Mouse (Mus musculus) neural tube, embryonic 11.5 days (tissue): ENCODE measurements around the gene Serpinb9. TPM values are rescaled to one million over a fixed set of nuclear protein-coding genes. Genes with fewer than 3 reads are reported as not detected.
"Not testable (repeated sequence)": the region's sequence is repeated elsewhere in the genome, so short reads cannot be mapped to it uniquely, and the experiment has no call there.

ENCODE experiments used
- ATAC-seq: fragments of 200-750 bp; cut with Nextera tagmentation; 2 replicates; pipeline ENCODE4 v1.8.0; 2017; ENCODE audit warnings: moderate number of reproducible peaks, mild to moderate bottlenecking, moderate TSS enrichment, moderate library complexity; ENCODE audit not compliant: insufficient read depth, low FRiP score, low TSS enrichment
- DNase-seq: peaks from one replicate; pipeline ENCODE4 v3.0.0-alpha.2; 2015; ENCODE audit warnings: low spot score
- H3K27ac ChIP-seq: fragments of 300-500 bp; sonication (generic); 2 replicates; pipeline ENCODE4 v1.5.1; 2014; ENCODE audit warnings: low read depth, mild to moderate bottlenecking, low read length
- H3K27me3 ChIP-seq: fragments of 300-500 bp; sonication (generic); 2 replicates; pipeline ENCODE4 v1.6.1; 2014; ENCODE audit warnings: mild to moderate bottlenecking, low read length, mixed read lengths; ENCODE audit not compliant: control insufficient read depth, insufficient read depth
- H3K36me3 ChIP-seq: fragments of 300-500 bp; sonication (generic); 2 replicates; pipeline ENCODE4 v1.6.1; 2014; ENCODE audit warnings: mild to moderate bottlenecking, low read length, moderate library complexity, mixed read lengths; ENCODE audit not compliant: control insufficient read depth, insufficient read depth
- H3K4me1 ChIP-seq: fragments of 300-500 bp; sonication (generic); 2 replicates; pipeline ENCODE4 v1.6.1; 2014; ENCODE audit warnings: low read length, mixed read lengths; ENCODE audit not compliant: control insufficient read depth, insufficient read depth
- H3K4me2 ChIP-seq: fragments of 300-500 bp; sonication (generic); 2 replicates; pipeline ENCODE4 v1.6.1; 2014; ENCODE audit warnings: low read depth, mild to moderate bottlenecking, moderate library complexity
- H3K4me3 ChIP-seq: fragments of 300-500 bp; sonication (generic); 2 replicates; pipeline ENCODE4 v1.5.1; 2014; ENCODE audit warnings: low read depth, low read length
- H3K9ac ChIP-seq: fragments of 300-500 bp; sonication (generic); 2 replicates; pipeline ENCODE4 v1.6.1; 2014; ENCODE audit warnings: mild to moderate bottlenecking, low read length
- H3K9me3 ChIP-seq: fragments of 300-500 bp; sonication (generic); 2 replicates; pipeline ENCODE4 v1.6.1; 2016; ENCODE audit warnings: low read length; ENCODE audit not compliant: control insufficient read depth
- WGBS: fragments of 180-500 bp; shearing (Covaris S2); extraction: QIAGEN DNeasy Blood & Tissue Kit; methylation state at CpG from one replicate; pipeline ENCODE4 v1.1.7; 2014; 5-methylcytosine and 5-hydroxymethylcytosine counted together
- polyA plus RNA-seq: library from polyadenylated mRNA; unstranded; fragments of >200 nt; fragmentation: Nextera tagmentation; extraction: Ambion mirVana; gene quantifications from 2 replicates; pipeline ENCODE4 v1.2.1, GENCODE M21; 2014

Serpinb9 gene
- polyA plus RNA-seq, result 1.2 and 1.4 TPM in 2 replicates

- DNase-seq (no peak), ATAC-seq (no peak)
- H3K4me1 ChIP-seq, result no peaks in the 10 kb centered on the region
- no peaks in the 10 kb centered on the region for H3K36me3 ChIP-seq
- H3K9me3 ChIP-seq, result no peaks in the 10 kb centered on the region
- no peaks in the 10 kb centered on the region for H3K27me3 ChIP-seq
- H3K4me3 ChIP-seq, result no peak within 1 kb of the TSS
- H3K9ac ChIP-seq, result peak within 1 kb of the TSS; percentile 35; the same call in 1 of the 2 replicates
- H3K4me2 ChIP-seq, result no peak within 1 kb of the TSS; the same call in 1 of the 2 replicates
- 78% methylated on average over 3 of the region's 3 CpGs for WGBS
- no peak within 1 kb of the TSS for H3K27ac ChIP-seq
Measured at GRCm38 (mm10) chr13:33002950-33003349, at the start of gene Serpinb9. Gene Serpinb9, plus strand, starts transcription at chr13:33003250.

- 75% methylated on average over 4 of the region's 4 CpGs for WGBS
- no peak overlapping the region for H3K4me2 ChIP-seq
- ATAC-seq, result no peak
- H3K36me3 ChIP-seq, result no peaks in the 10 kb centered on the region
- no peaks in the 10 kb centered on the region for H3K4me1 ChIP-seq
- H3K4me3 ChIP-seq, result no peak overlapping the region
- H3K27ac ChIP-seq, result no peak overlapping the region
- no peaks in the 10 kb centered on the region for H3K9me3 ChIP-seq
- H3K9ac ChIP-seq, result no peak overlapping the region
- DNase-seq, result no peak
- H3K27me3 ChIP-seq, result no peaks in the 10 kb centered on the region
Measured at GRCm38 (mm10) chr13:32956537-32956936, 46.5 kb upstream of the Serpinb9 start.

GRCm38 (mm10) chr13:32957917-32958316 is 45.1 kb upstream of the Serpinb9 start:
- Histone ChIP-seq H3K9ac (no peak overlapping the region), H3K36me3 (no peaks in the 10 kb centered on the region), H3K27ac (no peak overlapping the region), H3K4me1 (no peaks in the 10 kb centered on the region), H3K4me2 (no peak overlapping the region), H3K4me3 (no peak overlapping the region), H3K9me3 (no peaks in the 10 kb centered on the region), H3K27me3 (no peaks in the 10 kb centered on the region)
- WGBS, result 84% methylated on average over 4 of the region's 4 CpGs
- ATAC-seq, result no peak
- no peak for DNase-seq

GRCm38 (mm10) chr13:32958521-32958920 is 44.5 kb upstream of the Serpinb9 start:
- not testable (repeated sequence) for DNase-seq, H3K27ac ChIP-seq
- WGBS, result 89% methylated on average over 7 of the region's 7 CpGs

GRCm38 (mm10) chr13:32963990-32964753 is 38.9 kb upstream of the Serpinb9 start:
- Histone ChIP-seq H3K4me2 (no peak overlapping the region), H3K27ac (no peak overlapping the region), H3K36me3 (no peaks in the 10 kb centered on the region), H3K27me3 (no peaks in the 10 kb centered on the region), H3K9ac (no peak overlapping the region), H3K4me1 (no peaks in the 10 kb centered on the region), H3K9me3 (no peaks in the 10 kb centered on the region), H3K4me3 (no peak overlapping the region)
- 92% methylated on average over 9 of the region's 9 CpGs for WGBS
- DNase-seq (no peak), ATAC-seq (no peak)

More at GRCm38 (mm10) chr13:32958521-32958920, 44.5 kb upstream of the Serpinb9 start:
- H3K9me3 ChIP-seq, H3K4me3 ChIP-seq, H3K4me2 ChIP-seq, H3K9ac ChIP-seq, ATAC-seq, H3K36me3 ChIP-seq, H3K27me3 ChIP-seq, H3K4me1 ChIP-seq: not testable (repeated sequence)

- Histone ChIP-seq H3K27me3 (no peaks in the 10 kb centered on the region), H3K9ac (no peak within 1 kb of the TSS), H3K4me3 (no peak within 1 kb of the TSS), H3K4me2 (0 out of 2 replicates have a peak within 1 kb of the TSS, but pooled peaks have one; percentile 9), H3K27ac (no peak within 1 kb of the TSS), H3K9me3 (no peaks in the 10 kb centered on the region), H3K4me1 (no peaks in the 10 kb centered on the region), H3K36me3 (no peaks in the 10 kb centered on the region)
- ATAC-seq, result no peak
- WGBS, result 43% methylated on average over 16 of the region's 16 CpGs
- no peak for DNase-seq
Measured at GRCm38 (mm10) chr13:32964989-32965811, 37.9 kb upstream of the Serpinb9 start, which contains the start of gene Serpinb6b. Gene Serpinb6b, plus strand, starts transcription at chr13:32965209.

GRCm38 (mm10) chr13:32966116-32966515 is 36.9 kb upstream of the Serpinb9 start:
- Histone ChIP-seq H3K27ac (no peak overlapping the region), H3K4me3 (no peak overlapping the region), H3K9ac (no peak overlapping the region), H3K9me3 (no peaks in the 10 kb centered on the region), H3K27me3 (no peaks in the 10 kb centered on the region), H3K36me3 (no peaks in the 10 kb centered on the region), H3K4me1 (no peaks in the 10 kb centered on the region), H3K4me2 (no peak overlapping the region)
- WGBS, result 78% methylated on average over 5 of the region's 5 CpGs
- ATAC-seq, result no peak
- DNase-seq, result no peak

- H3K9ac ChIP-seq, result no peak overlapping the region
- H3K9me3 ChIP-seq, result no peaks in the 10 kb centered on the region
- no peak overlapping the region for H3K4me2 ChIP-seq
- no peaks in the 10 kb centered on the region for H3K27me3 ChIP-seq
- H3K36me3 ChIP-seq, result no peaks in the 10 kb centered on the region
- H3K4me1 ChIP-seq, result no peaks in the 10 kb centered on the region
- DNase-seq (no peak), ATAC-seq (no peak)
- no peak overlapping the region for H3K4me3 ChIP-seq
- no peak overlapping the region for H3K27ac ChIP-seq
Measured at GRCm38 (mm10) chr13:32967233-32967632, 35.8 kb upstream of the Serpinb9 start.
